Mouse (Mus musculus): ENCODE data around the gene Spin1.

DNA sequence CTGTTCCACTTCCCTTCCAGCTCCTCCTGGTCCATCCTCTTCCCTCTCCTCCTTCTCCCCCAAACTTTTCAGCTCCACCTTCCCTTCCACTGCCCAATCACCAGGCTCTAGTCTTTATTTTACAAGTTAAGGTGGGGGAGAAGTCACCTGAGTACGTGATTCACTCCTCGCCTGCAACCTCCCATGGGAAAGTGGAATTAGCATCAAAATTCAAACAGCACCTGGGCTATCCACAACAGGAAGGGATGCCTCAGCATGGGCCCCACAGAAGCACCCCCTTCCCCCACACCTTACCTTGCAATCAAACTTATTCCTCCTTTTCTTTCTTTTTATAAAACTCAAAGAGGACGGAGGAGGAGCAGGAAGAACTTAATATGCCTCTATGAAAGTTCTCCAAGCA is 48.3 kb upstream of the Spin1 start:
- TF ChIP-seq CTCF (IDR thresholded peaks at IDR 0.05; ENCODE audit: insufficient read depth, low read length) = no peak
- no peak for TF ChIP-seq POLR2A (IDR thresholded peaks at IDR 0.05; ENCODE audit: borderline replicate concordance, extremely low read depth, low read depth, low read length)

Measured in lung, adult 2 months (tissue).